Mouse (Mus musculus) lung, embryonic 16.5 days (tissue): ENCODE measurements around the gene Cdk17. TPM values are rescaled to one million over a fixed set of nuclear protein-coding genes. Genes with fewer than 3 reads are reported as not detected.

Source experiments
- ATAC-seq: fragments of 200-750 bp; cut with Nextera tagmentation; 2 replicates; pipeline ENCODE4 v1.8.0; 2017; ENCODE audit warnings: low read depth, mild to moderate bottlenecking, moderate library complexity
- H3K27ac ChIP-seq: fragments of 300-500 bp; sonication (generic); 2 replicates; pipeline ENCODE4 v1.5.1; 2014; ENCODE audit warnings: mild to moderate bottlenecking, control low read depth, low read length
- H3K27me3 ChIP-seq: fragments of 300-500 bp; sonication (generic); 2 replicates; pipeline ENCODE4 v1.6.1; 2014; ENCODE audit warnings: low read depth, low read length, mixed read lengths; ENCODE audit not compliant: control insufficient read depth, insufficient read depth
- H3K36me3 ChIP-seq: fragments of 300-500 bp; sonication (generic); 2 replicates; pipeline ENCODE4 v1.6.1; 2014; ENCODE audit warnings: low read length; ENCODE audit not compliant: control insufficient read depth, insufficient read depth
- H3K4me1 ChIP-seq: fragments of 300-500 bp; sonication (generic); replicated peaks from 2 replicates; pipeline ENCODE4 v1.6.1; 2014; ENCODE audit warnings: low read length, mixed read lengths; ENCODE audit not compliant: control insufficient read depth, insufficient read depth
- H3K4me2 ChIP-seq: fragments of 300-500 bp; sonication (generic); 2 replicates; pipeline ENCODE4 v1.6.1; 2014; ENCODE audit warnings: low read depth, low read length, control low read depth
- H3K4me3 ChIP-seq: fragments of 300-500 bp; sonication (generic); 2 replicates; pipeline ENCODE4 v1.5.1; 2014; ENCODE audit warnings: mild to moderate bottlenecking, low read length, control low read depth
- H3K9ac ChIP-seq: fragments of 300-500 bp; sonication (generic); 2 replicates; pipeline ENCODE4 v1.6.1; 2014; ENCODE audit warnings: low read length, control low read depth
- H3K9me3 ChIP-seq: fragments of 300-500 bp; sonication (generic); 2 replicates; pipeline ENCODE4 v1.6.1; 2016; ENCODE audit warnings: low read length; ENCODE audit not compliant: control insufficient read depth
- WGBS: fragments of 180-500 bp; shearing (Covaris S2); extraction: QIAGEN DNeasy Blood & Tissue Kit; methylation state at CpG from one replicate; pipeline ENCODE4 v1.1.7; 2014; 5-methylcytosine and 5-hydroxymethylcytosine counted together
- polyA plus RNA-seq: library from polyadenylated mRNA; unstranded; fragments of >200 nt; fragmentation: Nextera tagmentation; extraction: Ambion mirVana; gene quantifications from 2 replicates; pipeline ENCODE4 v1.2.1, GENCODE M21; 2015

Cdk17 gene
- polyA plus RNA-seq, 1 experiment from 2014 or later = 15.0 TPM

DNA sequence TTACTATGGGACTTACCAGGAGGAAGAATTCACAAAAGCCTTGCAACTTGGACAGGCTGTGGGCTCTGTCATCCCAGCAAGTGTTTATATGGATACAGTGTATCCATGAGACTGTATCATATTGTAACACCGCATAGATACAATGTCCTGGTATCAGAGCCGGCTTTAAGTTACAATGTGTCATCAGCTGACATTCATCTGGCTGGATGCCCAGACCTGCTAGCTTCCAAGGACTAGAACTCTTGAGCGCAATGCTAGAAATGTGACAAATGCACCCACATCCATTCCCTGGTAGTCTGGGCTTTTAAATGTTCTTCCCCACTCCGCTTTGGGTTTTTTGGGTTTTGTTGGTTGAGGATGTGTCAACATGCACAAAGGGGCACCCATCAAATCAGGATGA, 127.7 kb downstream of the Cdk17 start:
- H3K9me3 ChIP-seq = no peaks in the 10 kb centered on the region
- H3K9ac ChIP-seq = no peak overlapping the region
- peaks cover 22% of the 10 kb centered on the region for H3K4me1 ChIP-seq
- no peaks in the 10 kb centered on the region for H3K27me3 ChIP-seq
- peak; percentile 60; the same call in 1 of the 2 replicates for ATAC-seq
- WGBS = 35% methylated on average over 4 of the region's 4 CpGs
- H3K27ac ChIP-seq = no peak overlapping the region
- no peaks in the 10 kb centered on the region; the same call in 1 of the 2 replicates for H3K36me3 ChIP-seq
- no peak overlapping the region for H3K4me2 ChIP-seq
- no peak overlapping the region for H3K4me3 ChIP-seq

DNA sequence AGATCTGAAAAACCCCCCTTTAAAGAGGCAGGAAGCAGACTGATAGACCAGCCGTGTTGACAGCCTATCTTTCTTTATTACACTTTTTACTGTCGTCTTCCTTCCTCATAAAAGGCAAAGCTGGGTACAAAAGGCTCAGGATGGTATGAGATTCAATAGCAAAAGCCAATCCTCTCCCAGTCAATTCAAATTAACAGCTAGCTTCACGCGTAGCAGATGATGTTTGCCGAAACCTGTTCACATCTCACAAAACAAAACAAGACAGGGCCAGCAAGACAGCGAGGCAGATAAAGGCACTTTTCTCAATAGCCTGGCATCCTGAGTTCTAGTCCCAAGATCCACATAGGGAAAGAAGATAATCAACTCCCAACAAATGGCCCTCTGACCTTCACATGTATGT, 128.7 kb downstream of the Cdk17 start:
- Histone ChIP-seq H3K9me3 (no peaks in the 10 kb centered on the region), H3K27me3 (no peaks in the 10 kb centered on the region), H3K9ac (no peak overlapping the region), H3K4me3 (no peak overlapping the region), H3K4me2 (no peak overlapping the region), H3K4me1 (peaks cover 23% of the 10 kb centered on the region), H3K36me3 (no peaks in the 10 kb centered on the region), H3K27ac (no peak overlapping the region)
- 65% methylated on average over 6 of the region's 6 CpGs for WGBS
- ATAC-seq = no peak

DNA sequence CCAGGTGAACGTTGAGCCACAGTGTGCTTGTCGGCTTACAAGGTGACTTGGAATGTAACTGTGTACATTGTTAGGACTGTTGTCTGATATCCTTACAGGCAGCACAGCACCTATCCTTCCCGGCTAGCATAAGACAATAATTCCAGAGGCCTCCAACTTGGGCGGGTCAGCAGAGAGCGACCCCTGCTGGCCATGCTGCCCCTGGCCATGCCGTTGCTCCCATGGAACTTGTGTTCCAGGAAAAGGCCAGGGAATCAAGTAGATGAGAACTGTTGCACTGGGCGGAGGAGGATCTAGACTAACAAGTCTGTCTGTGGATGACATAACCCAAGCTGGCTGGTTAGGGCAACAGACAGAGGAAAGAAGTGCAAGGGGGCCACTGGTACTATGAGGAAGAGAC, 130.7 kb downstream of the Cdk17 start:
- Histone ChIP-seq H3K27ac (0 out of 2 replicates have a peak overlapping the region, but pooled peaks have one; percentile 14), H3K27me3 (no peaks in the 10 kb centered on the region), H3K4me3 (no peak overlapping the region), H3K9ac (no peak overlapping the region), H3K9me3 (no peaks in the 10 kb centered on the region), H3K4me1 (peaks cover 19% of the 10 kb centered on the region), H3K36me3 (no peaks in the 10 kb centered on the region), H3K4me2 (no peak overlapping the region)
- 29% methylated on average over 7 of the region's 7 CpGs for WGBS
- peak; percentile 27; the same call in 1 of the 2 replicates for ATAC-seq

DNA sequence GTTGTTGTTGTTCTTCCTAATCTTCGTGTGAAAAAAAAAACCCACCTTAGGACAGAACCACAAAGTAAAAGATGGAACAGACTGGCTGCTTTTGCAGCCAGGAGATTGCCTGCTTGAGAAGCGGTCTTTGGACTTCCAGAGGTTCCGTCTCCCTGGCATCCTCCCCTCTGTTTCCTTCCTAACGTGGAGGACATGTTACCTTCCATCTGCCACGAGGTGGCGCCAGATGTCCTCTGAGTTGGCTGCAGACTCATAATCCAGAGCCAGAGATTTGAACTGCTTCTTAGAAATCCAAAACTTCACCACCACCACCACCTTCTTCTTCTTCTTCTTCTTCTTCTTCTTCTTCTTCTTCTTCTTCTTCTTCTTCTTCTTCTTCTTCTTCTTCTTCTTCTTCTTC, 131.2 kb downstream of the Cdk17 start:
- WGBS = 3% methylated on average over 6 of the region's 6 CpGs
- 0 out of 2 replicates have a peak overlapping the region, but pooled peaks have one; percentile 14 for H3K27ac ChIP-seq
- no peaks in the 10 kb centered on the region for H3K9me3 ChIP-seq
- no peak overlapping the region for H3K4me3 ChIP-seq
- H3K4me1 ChIP-seq = peaks cover 19% of the 10 kb centered on the region
- ATAC-seq = peak; percentile 60
- no peaks in the 10 kb centered on the region for H3K36me3 ChIP-seq
- H3K27me3 ChIP-seq = no peaks in the 10 kb centered on the region
- no peak overlapping the region for H3K4me2 ChIP-seq
- no peak overlapping the region for H3K9ac ChIP-seq

DNA sequence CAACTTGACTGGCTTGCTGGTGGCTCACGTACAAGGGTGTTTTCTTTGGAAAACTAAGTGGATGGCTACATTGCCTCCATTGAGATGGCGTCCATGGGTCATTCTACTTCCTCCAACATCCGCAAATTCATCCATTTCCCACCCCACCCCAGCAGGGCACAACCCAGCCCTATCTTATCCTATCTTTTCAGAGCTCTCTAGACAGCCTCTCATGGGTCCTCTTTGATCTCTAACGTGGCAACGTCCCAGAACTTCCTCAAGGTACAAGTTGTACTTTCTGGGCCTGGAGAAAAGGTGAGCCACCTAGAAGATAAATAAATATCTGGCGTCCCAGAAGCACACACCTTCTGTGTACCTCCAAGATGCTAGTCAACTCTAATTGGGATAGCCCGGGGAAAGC, 132.9 kb downstream of the Cdk17 start:
- H3K4me2 ChIP-seq = no peak overlapping the region
- no peaks in the 10 kb centered on the region for H3K27me3 ChIP-seq
- ATAC-seq = no peak
- H3K36me3 ChIP-seq = no peaks in the 10 kb centered on the region
- H3K9ac ChIP-seq = no peak overlapping the region
- H3K9me3 ChIP-seq = no peaks in the 10 kb centered on the region
- H3K4me3 ChIP-seq = no peak overlapping the region
- no peak overlapping the region for H3K27ac ChIP-seq
- 44% methylated on average over 7 of the region's 7 CpGs for WGBS
- peaks cover 17% of the 10 kb centered on the region for H3K4me1 ChIP-seq

DNA sequence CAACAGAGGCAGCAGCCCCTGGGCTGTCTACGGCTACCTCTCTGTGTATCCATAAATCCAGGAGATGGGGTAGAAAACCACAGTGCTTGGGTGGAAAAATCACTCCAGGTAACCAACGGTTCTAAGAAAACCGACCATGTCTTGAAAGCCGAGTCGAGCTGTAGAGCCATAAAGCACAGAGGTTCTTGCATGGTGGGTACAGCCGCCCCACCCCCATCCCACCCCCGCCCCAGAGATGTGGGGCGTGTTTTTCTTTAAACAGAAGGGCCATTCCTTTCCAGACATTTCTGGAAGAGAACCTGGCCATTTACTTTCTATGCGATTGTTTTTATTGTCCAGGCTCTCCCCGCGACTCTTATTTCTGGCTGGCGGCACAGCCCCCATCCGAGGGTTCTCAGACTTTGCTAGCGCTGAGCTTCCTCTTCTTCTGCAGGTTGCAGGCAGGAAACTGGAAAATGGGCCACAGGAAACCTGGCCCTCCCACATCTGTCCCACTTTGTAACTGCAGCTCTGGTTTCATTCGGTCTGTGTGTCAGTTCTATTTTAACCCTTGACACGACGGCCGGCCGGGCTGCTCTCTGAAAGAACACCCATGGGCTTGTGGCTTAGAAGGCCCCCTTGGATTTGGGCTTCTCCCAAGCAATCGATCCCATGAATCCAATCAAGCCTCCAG, 134.0 kb downstream of the Cdk17 start:
- H3K4me2 ChIP-seq = peak overlapping the region; percentile 22
- WGBS = 56% methylated on average over 20 of the region's 20 CpGs
- H3K27me3 ChIP-seq = no peaks in the 10 kb centered on the region
- H3K4me1 ChIP-seq = peaks cover 13% of the 10 kb centered on the region
- no peaks in the 10 kb centered on the region for H3K36me3 ChIP-seq
- no peak overlapping the region for H3K4me3 ChIP-seq
- peak overlapping the region; percentile 69 for H3K27ac ChIP-seq
- no peaks in the 10 kb centered on the region for H3K9me3 ChIP-seq
- ATAC-seq = peak; percentile 24; the same call in 1 of the 2 replicates
- 0 out of 2 replicates have a peak overlapping the region, but pooled peaks have one; percentile 10 for H3K9ac ChIP-seq

DNA sequence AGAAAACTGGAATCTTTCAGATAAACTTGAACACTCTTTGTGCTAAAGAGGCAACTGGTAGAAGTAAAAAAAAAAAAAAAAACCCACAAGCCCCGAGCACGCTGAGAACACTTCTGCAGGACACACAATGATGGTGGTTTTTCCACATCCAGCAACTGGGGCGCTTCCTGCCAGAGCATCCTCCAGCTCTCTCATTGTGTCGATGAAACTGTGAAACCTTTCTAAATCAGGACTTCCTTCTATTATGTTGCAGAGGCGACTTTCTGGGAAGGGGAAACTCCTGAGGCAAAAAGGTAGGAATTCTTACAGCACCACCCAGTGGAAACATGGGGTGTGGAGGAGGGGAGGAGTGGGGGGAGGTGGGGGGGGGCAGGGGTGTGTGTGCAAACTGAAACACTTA, 137.1 kb downstream of the Cdk17 start:
- peak; percentile 67 for ATAC-seq
- Histone ChIP-seq H3K4me1 (peaks cover 5% of the 10 kb centered on the region), H3K9ac (0 out of 2 replicates have a peak overlapping the region, but pooled peaks have one; percentile 19), H3K4me3 (no peak overlapping the region), H3K9me3 (no peaks in the 10 kb centered on the region), H3K4me2 (peak overlapping the region; percentile 9; the same call in 1 of the 2 replicates), H3K36me3 (no peaks in the 10 kb centered on the region), H3K27me3 (no peaks in the 10 kb centered on the region), H3K27ac (peak overlapping the region; percentile 83)
- 24% methylated on average over 5 of the region's 5 CpGs for WGBS

DNA sequence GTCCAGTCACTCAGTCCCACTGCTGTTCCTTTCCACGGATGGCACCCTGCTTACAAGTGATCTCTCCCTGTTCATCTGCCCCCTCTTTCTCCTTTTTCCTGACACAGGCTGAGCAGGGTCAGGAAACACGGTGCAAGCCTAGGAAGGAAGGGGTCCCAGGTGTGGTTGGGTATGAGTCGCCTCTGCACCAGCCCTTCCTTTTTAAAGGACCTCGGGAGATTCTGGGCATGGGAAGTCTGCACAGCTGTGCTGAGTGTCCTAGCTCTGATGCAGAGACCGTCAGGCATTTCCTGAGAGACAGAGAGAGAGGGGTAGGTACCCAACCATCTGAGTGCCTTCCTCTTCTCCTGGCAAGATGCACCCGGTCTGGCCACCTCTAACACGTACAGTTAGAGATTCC, 137.5 kb downstream of the Cdk17 start:
- Histone ChIP-seq H3K4me1 (peaks cover 5% of the 10 kb centered on the region), H3K4me3 (no peak overlapping the region), H3K27ac (peak overlapping the region; percentile 83), H3K9me3 (no peaks in the 10 kb centered on the region), H3K9ac (0 out of 2 replicates have a peak overlapping the region, but pooled peaks have one; percentile 19), H3K36me3 (no peaks in the 10 kb centered on the region), H3K4me2 (peak overlapping the region; percentile 9), H3K27me3 (no peaks in the 10 kb centered on the region)
- whole genome bisulfite sequencing = 50% methylated on average over 7 of the region's 7 CpGs
- peak; percentile 69 for ATAC-seq

DNA sequence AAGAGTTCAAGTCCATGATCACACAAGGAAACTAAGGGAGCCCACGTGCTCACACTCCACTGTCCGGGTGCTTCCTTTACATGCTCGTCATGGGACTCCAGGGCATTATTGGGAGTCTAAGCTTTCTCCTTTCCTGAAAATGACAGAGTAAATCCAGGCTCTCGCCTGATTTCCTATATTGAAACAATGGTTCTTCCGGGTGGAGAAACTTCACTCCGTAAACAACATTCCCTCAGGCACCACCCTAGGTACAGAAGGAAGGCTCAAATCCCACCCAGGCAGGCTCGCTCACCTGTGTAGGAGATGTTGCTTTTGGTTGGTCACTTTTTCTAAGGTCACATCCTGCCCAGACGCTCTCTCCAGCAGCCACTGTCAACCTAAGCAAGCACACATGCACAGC, 141.2 kb downstream of the Cdk17 start:
- H3K4me1 ChIP-seq = peaks cover 3% of the 10 kb centered on the region
- H3K4me3 ChIP-seq = no peak overlapping the region
- H3K4me2 ChIP-seq = no peak overlapping the region
- no peak for ATAC-seq
- H3K9me3 ChIP-seq = no peaks in the 10 kb centered on the region
- 60% methylated on average over 8 of the region's 8 CpGs for WGBS
- H3K36me3 ChIP-seq = no peaks in the 10 kb centered on the region
- peak overlapping the region; percentile 27; the same call in 1 of the 2 replicates for H3K27ac ChIP-seq
- no peak overlapping the region for H3K9ac ChIP-seq
- H3K27me3 ChIP-seq = no peaks in the 10 kb centered on the region
